ENCODE assay signal across 9 mouse cellular contexts in genomic region chr2:74691022-74691951, GRCm38 (mm10). TPM values are rescaled to one million over a fixed set of nuclear protein-coding genes. Genes with fewer than 3 reads are reported as not detected.
DNase-seq lines count a peak whose midpoint lies in the region; ATAC-seq lines count a peak whose summit lies in the region.
"Had no signal": no experiment of that assay in that cellular context is flagged by ENCODE, and none has a peak within 500 bp of the region (broad histone marks: within the 10 kb centered on the region; RNA-seq: fewer than 3 reads in every experiment).

TSS of gene Hoxd10 (plus strand) at chr2:74691924.

- peak; percentile 70 to 86 for DNase-seq in adrenal gland, adult (ENCODE audit: inconsistent age in 2 of 2, low spot score in 1 of 2)
- DNase-seq in adrenal gland, postnatal 4 days (ENCODE audit: low spot score in 2 of 2): no peak
- peak; percentile 94 for DNase-seq in embryo, embryonic 10 days (ENCODE audit: low spot score)
- DNase-seq in kidney, postnatal 4 days: peak; percentile 89 to 95
- DNase-seq in retina, postnatal 1 day: peak; percentile 79
- DNase-seq in layer of hippocampus, adult 18-20 months (ENCODE audit: low spot score in 2 of 2): no peak
- no peak for DNase-seq in left cerebral cortex, adult 8-10 months (ENCODE audit: low spot score in 2 of 2)

- H3K4me2 ChIP-seq in heart, embryonic 15.5 days: peak within 1 kb of the TSS; percentile 36; the same call in 1 of the 2 replicates

- H3K9ac ChIP-seq in heart, embryonic 15.5 days: no peak within 1 kb of the TSS

- H3K9me3 ChIP-seq in heart, embryonic 15.5 days (replicated peaks): no peaks in the 10 kb centered on the region

- H3K27me3 ChIP-seq in heart, embryonic 15.5 days: peaks cover 98% of the 10 kb centered on the region

- ATAC-seq in heart, embryonic 15.5 days (replicated peaks; ENCODE audit: insufficient number of reproducible peaks, insufficient read depth, low FRiP score, low read depth): no peak; the same call in 1 of the 2 replicates

- H3K4me1 ChIP-seq in heart, embryonic 15.5 days (replicated peaks): peaks cover 5% of the 10 kb centered on the region

- 1% methylated on average over 56 of the region's 56 CpGs for WGBS in heart, embryonic 15.5 days

- no peak within 1 kb of the TSS for H3K27ac ChIP-seq in heart, embryonic 15.5 days

- H3K36me3 ChIP-seq in heart, embryonic 15.5 days: no peaks in the 10 kb centered on the region

- peak within 1 kb of the TSS; percentile 31 for H3K4me3 ChIP-seq in heart, embryonic 15.5 days
- H3K4me3 ChIP-seq: erythroblast, embryonic 14.5 days had no signal

RNA-seq across cellular contexts. Expression of gene Hoxd10, which starts in this region (rescaled TPM):
- 1 to 10 TPM in 1 of 2 experiments, under 1 TPM in 1; 0.71 to 5.2 TPM for total RNA-seq in adrenal gland, postnatal 4 days (2021)
- polyA plus RNA-seq in heart, embryonic 15.5 days (2015; fragmentation: Nextera tagmentation; extraction: Ambion mirVana): 0.08 TPM in 1 of 2 replicates, not detected in the other
- total RNA-seq in layer of hippocampus, adult 18-20 months (2021): not detected
- not detected for total RNA-seq in left cerebral cortex, adult 8-10 months (2022)
- polyA plus RNA-seq: erythroblast, embryonic 14.5 days had no signal

Comparison
In these comparisons a context has a peak if more than half of its experiments do, and no peak if none do; other contexts are left out.
1. DNase-seq: peak in adrenal gland, adult (2 of 2), embryo, embryonic 10 days (single experiment), kidney, postnatal 4 days (2 of 2) and retina, postnatal 1 day (single experiment); none in adrenal gland, postnatal 4 days (0 of 2), layer of hippocampus, adult 18-20 months (0 of 2) and left cerebral cortex, adult 8-10 months (0 of 2).